Mouse (Mus musculus): ENCODE data around the gene Id4. TPM values are rescaled to one million over a fixed set of nuclear protein-coding genes. Genes with fewer than 3 reads are reported as not detected.
A peak's percentile ranks its signal among the peaks of the same experiment; 100 is the strongest.

Gene Id4
- polyA plus RNA-seq, 1 experiment from 2014 or later: 96.6 TPM

GRCm38 (mm10) chr13:48261341-48262221 lies 553 bp downstream of the Id4 start:
- peak overlapping the region; percentile 98 for H3K9ac ChIP-seq
- WGBS: under 1% methylated on average over 97 of the region's 98 CpGs
- H3K4me1 ChIP-seq (replicated peaks): peaks cover 26% of the 10 kb centered on the region
- H3K9me3 ChIP-seq: no peaks in the 10 kb centered on the region
- peak overlapping the region; percentile 97 for H3K27ac ChIP-seq (replicated peaks)
- ATAC-seq (ENCODE audit: low FRiP score, low read depth): 0 out of 2 replicates have a peak, but pooled peaks have one; percentile 16
- H3K36me3 ChIP-seq: no peaks in the 10 kb centered on the region
- no peaks in the 10 kb centered on the region for H3K27me3 ChIP-seq
- peak overlapping the region; percentile 60 for H3K4me2 ChIP-seq
- peak overlapping the region; percentile 87 for H3K4me3 ChIP-seq

GRCm38 (mm10) chr13:48262451-48262969 lies 1.5 kb downstream of the Id4 start:
- Histone ChIP-seq H3K9ac (peak overlapping the region; percentile 98), H3K9me3 (no peaks in the 10 kb centered on the region), H3K4me3 (peak overlapping the region; percentile 87), H3K4me2 (peak overlapping the region; percentile 60), H3K36me3 (no peaks in the 10 kb centered on the region), H3K27me3 (no peaks in the 10 kb centered on the region), H3K4me1 (replicated peaks) (peaks cover 26% of the 10 kb centered on the region), H3K27ac (replicated peaks) (peak overlapping the region; percentile 97)
- 0% methylated on average over 25 of the region's 25 CpGs for WGBS
- no peak for ATAC-seq (ENCODE audit: low FRiP score, low read depth)

- Histone ChIP-seq H3K27ac (replicated peaks) (peak overlapping the region; percentile 50), H3K27me3 (no peaks in the 10 kb centered on the region), H3K9me3 (no peaks in the 10 kb centered on the region), H3K9ac (peak overlapping the region; percentile 35), H3K4me1 (replicated peaks) (peaks cover 18% of the 10 kb centered on the region; the same call in 1 of the 2 replicates), H3K4me3 (peak overlapping the region; percentile 87), H3K36me3 (no peaks in the 10 kb centered on the region), H3K4me2 (peak overlapping the region; percentile 60)
- 44% methylated on average over 6 of the region's 6 CpGs for WGBS
- no peak for ATAC-seq (ENCODE audit: low FRiP score, low read depth)
These were observed 4.0 kb downstream of the Id4 start for GRCm38 (mm10) chr13:48265029-48265428.

GRCm38 (mm10) chr13:48273451-48274069 lies 12.5 kb downstream of the Id4 start:
- H3K4me1 ChIP-seq (replicated peaks): peaks cover 24% of the 10 kb centered on the region
- H3K9me3 ChIP-seq: no peaks in the 10 kb centered on the region
- no peak overlapping the region for H3K9ac ChIP-seq
- H3K27ac ChIP-seq (replicated peaks): no peak overlapping the region
- H3K27me3 ChIP-seq: no peaks in the 10 kb centered on the region
- ATAC-seq (ENCODE audit: low FRiP score, low read depth): peak; percentile 82
- no peaks in the 10 kb centered on the region for H3K36me3 ChIP-seq
- 3% methylated on average over 15 of the region's 15 CpGs for WGBS
- peak overlapping the region; percentile 55 for H3K4me2 ChIP-seq
- peak overlapping the region; percentile 24 for H3K4me3 ChIP-seq

- H3K4me3 ChIP-seq: no peak overlapping the region
- ATAC-seq (ENCODE audit: low FRiP score, low read depth): no peak
- WGBS: 100% methylated on average over 1 of the region's 1 CpGs
- H3K27ac ChIP-seq (replicated peaks): no peak overlapping the region
- H3K9ac ChIP-seq: no peak overlapping the region
- no peak overlapping the region for H3K4me2 ChIP-seq
- H3K4me1 ChIP-seq (replicated peaks): peaks cover 24% of the 10 kb centered on the region
- no peaks in the 10 kb centered on the region for H3K36me3 ChIP-seq
- no peaks in the 10 kb centered on the region for H3K27me3 ChIP-seq
- no peaks in the 10 kb centered on the region for H3K9me3 ChIP-seq
These were observed 13.1 kb downstream of the Id4 start for GRCm38 (mm10) chr13:48274107-48274506.

GRCm38 (mm10) chr13:48276981-48277380 lies 16.0 kb downstream of the Id4 start:
- Histone ChIP-seq H3K9me3 (no peaks in the 10 kb centered on the region), H3K9ac (no peak overlapping the region), H3K4me3 (no peak overlapping the region), H3K27ac (replicated peaks) (peak overlapping the region; percentile 67; the same call in 1 of the 2 replicates), H3K4me1 (replicated peaks) (peaks cover 24% of the 10 kb centered on the region), H3K4me2 (no peak overlapping the region), H3K36me3 (no peaks in the 10 kb centered on the region), H3K27me3 (no peaks in the 10 kb centered on the region)
- ATAC-seq (ENCODE audit: low FRiP score, low read depth): no peak
- 58% methylated on average over 7 of the region's 7 CpGs for WGBS

GRCm38 (mm10) chr13:48284426-48284825 lies 23.4 kb downstream of the Id4 start:
- no peaks in the 10 kb centered on the region for H3K9me3 ChIP-seq
- H3K9ac ChIP-seq: no peak overlapping the region
- H3K4me3 ChIP-seq: no peak overlapping the region
- no peak overlapping the region for H3K27ac ChIP-seq (replicated peaks)
- no peak for ATAC-seq (ENCODE audit: low FRiP score, low read depth)
- no peak overlapping the region for H3K4me2 ChIP-seq
- H3K36me3 ChIP-seq: no peaks in the 10 kb centered on the region
- WGBS: 62% methylated on average over 9 of the region's 9 CpGs
- H3K27me3 ChIP-seq: no peaks in the 10 kb centered on the region
- H3K4me1 ChIP-seq (replicated peaks): peaks cover 10% of the 10 kb centered on the region

GRCm38 (mm10) chr13:48284918-48285693 lies 24.1 kb downstream of the Id4 start:
- H3K9ac ChIP-seq: no peak overlapping the region
- H3K4me1 ChIP-seq (replicated peaks): peaks cover 17% of the 10 kb centered on the region
- H3K27ac ChIP-seq (replicated peaks): no peak overlapping the region
- no peaks in the 10 kb centered on the region for H3K36me3 ChIP-seq
- H3K4me2 ChIP-seq: no peak overlapping the region
- no peaks in the 10 kb centered on the region for H3K27me3 ChIP-seq
- ATAC-seq (ENCODE audit: low FRiP score, low read depth): no peak
- no peaks in the 10 kb centered on the region for H3K9me3 ChIP-seq
- WGBS: 60% methylated on average over 9 of the region's 9 CpGs
- no peak overlapping the region for H3K4me3 ChIP-seq

GRCm38 (mm10) chr13:48290427-48290826 lies 29.4 kb downstream of the Id4 start:
- H3K4me2 ChIP-seq: peak overlapping the region; percentile 40
- H3K27me3 ChIP-seq: no peaks in the 10 kb centered on the region
- no peak overlapping the region for H3K4me3 ChIP-seq
- H3K27ac ChIP-seq (replicated peaks): peak overlapping the region; percentile 74
- ATAC-seq (ENCODE audit: low FRiP score, low read depth): peak; percentile 80
- WGBS: 24% methylated on average over 13 of the region's 13 CpGs
- H3K36me3 ChIP-seq: no peaks in the 10 kb centered on the region
- H3K4me1 ChIP-seq (replicated peaks): peaks cover 34% of the 10 kb centered on the region
- H3K9ac ChIP-seq: peak overlapping the region; percentile 17; the same call in 1 of the 2 replicates
- no peaks in the 10 kb centered on the region for H3K9me3 ChIP-seq

- no peak overlapping the region for H3K9ac ChIP-seq
- no peak overlapping the region for H3K4me2 ChIP-seq
- H3K4me1 ChIP-seq (replicated peaks): peaks cover 8% of the 10 kb centered on the region
- no peak for ATAC-seq (ENCODE audit: low FRiP score, low read depth)
- 76% methylated on average over 7 of the region's 7 CpGs for WGBS
- no peak overlapping the region for H3K27ac ChIP-seq (replicated peaks)
- no peaks in the 10 kb centered on the region for H3K9me3 ChIP-seq
- H3K27me3 ChIP-seq: no peaks in the 10 kb centered on the region
- H3K36me3 ChIP-seq: no peaks in the 10 kb centered on the region
- H3K4me3 ChIP-seq: no peak overlapping the region
These were observed 53.5 kb downstream of the Id4 start for GRCm38 (mm10) chr13:48314500-48314899.
